Mouse (Mus musculus): ENCODE results near the gene Rpl29. TPM values are rescaled to one million over a fixed set of nuclear protein-coding genes. Genes with fewer than 3 reads are reported as not detected.

Gene Rpl29
- total RNA-seq, 2 experiments from 2014 or later = 339 to 377 TPM

- peak in 1 of 2 experiments; percentile 18 for DNase-seq (ENCODE audit: low spot score in 2 of 2)
Measured at GRCm38 (mm10) chr9:106470991-106471750, 41.9 kb downstream of the Rpl29 start.

GRCm38 (mm10) chr9:106471892-106472291 is 42.6 kb downstream of the Rpl29 start:
- DNase-seq (ENCODE audit: low spot score in 2 of 2) = peak in 1 of 2 experiments; percentile 34

GRCm38 (mm10) chr9:106472321-106472720 is 43.1 kb downstream of the Rpl29 start:
- peak in 1 of 2 experiments; percentile 20 for DNase-seq (ENCODE audit: low spot score in 2 of 2)

- peak in 1 of 2 experiments; percentile 26 for DNase-seq (ENCODE audit: low spot score in 2 of 2)
Measured at GRCm38 (mm10) chr9:106473081-106473752, 44.0 kb downstream of the Rpl29 start.

- DNase-seq (ENCODE audit: low spot score in 2 of 2) = peak in 1 of 2 experiments; percentile 22
Measured at GRCm38 (mm10) chr9:106473753-106474105, 44.5 kb downstream of the Rpl29 start.

GRCm38 (mm10) chr9:106474456-106474855 is 45.2 kb downstream of the Rpl29 start:
- DNase-seq (ENCODE audit: low spot score in 2 of 2) = peak; percentile 51 to 64

GRCm38 (mm10) chr9:106475046-106475445 is 45.8 kb downstream of the Rpl29 start:
- DNase-seq (ENCODE audit: low spot score in 2 of 2) = peak in 1 of 2 experiments; percentile 26

GRCm38 (mm10) chr9:106475663-106476001 is 46.4 kb downstream of the Rpl29 start, which contains the start of gene Rrp9:
TSS of gene Rrp9 (plus strand) at chr9:106475963.
- DNase-seq (ENCODE audit: low spot score in 2 of 2) = no peak

- peak; percentile 60 to 62 for DNase-seq (ENCODE audit: low spot score in 2 of 2)
Measured at GRCm38 (mm10) chr9:106476002-106476923, 47.0 kb downstream of the Rpl29 start.

- peak; percentile 94 to 97 for DNase-seq (ENCODE audit: low spot score in 2 of 2)
Measured at GRCm38 (mm10) chr9:106476924-106477484, 47.8 kb downstream of the Rpl29 start, which contains the start of gene Parp3. TSS of gene Parp3 (minus strand) at chr9:106476949.

- DNase-seq (ENCODE audit: low spot score in 2 of 2) = peak in 1 of 2 experiments; percentile 12
Measured at GRCm38 (mm10) chr9:106477649-106478048, 48.4 kb downstream of the Rpl29 start.

GRCm38 (mm10) chr9:106478101-106478500 is 48.8 kb downstream of the Rpl29 start:
- DNase-seq (ENCODE audit: low spot score in 2 of 2) = no peak

- DNase-seq (ENCODE audit: low spot score in 2 of 2) = no peak
Measured at GRCm38 (mm10) chr9:106480541-106480940, 51.3 kb downstream of the Rpl29 start.

GRCm38 (mm10) chr9:106481075-106481474 is 51.8 kb downstream of the Rpl29 start:
- DNase-seq (ENCODE audit: low spot score in 2 of 2) = no peak

Other genes starting within 250 kb of the Rpl29 start
- 100 to 1,000 TPM; 105 to 110 TPM for gene Ppm1m, start 229.7 kb upstream of the Rpl29 start, total RNA-seq (2021)
- 10 to 100 TPM; 41.1 to 78.7 TPM for gene Twf2, start 226.3 kb upstream of the Rpl29 start, total RNA-seq (2021)
- under 1 TPM; 0.63 to 0.83 TPM for gene Tlr9, start 206.9 kb upstream of the Rpl29 start, total RNA-seq (2021)
- 1,000 to 10,000 TPM; 1,196 to 1,991 TPM for gene Alas1, start 180.8 kb upstream of the Rpl29 start, total RNA-seq (2021)
- gene Poc1a, start 148.4 kb upstream of the Rpl29 start, total RNA-seq (2021) = 1 to 10 TPM; 3.2 to 4.3 TPM
- 10 to 100 TPM; 11.8 to 22.2 TPM for gene Dusp7, start 60.8 kb upstream of the Rpl29 start, total RNA-seq (2021)
- 10 to 100 TPM; 13.9 to 14.9 TPM for gene Acy1, start 8.9 kb downstream of the Rpl29 start, total RNA-seq (2021)
- 10 to 100 TPM; 29.6 to 43.4 TPM for gene Abhd14b, start 18.0 kb downstream of the Rpl29 start, total RNA-seq (2021)
- 10 to 100 TPM; 18.3 to 21.3 TPM for gene Abhd14a, start 18.2 kb downstream of the Rpl29 start, total RNA-seq (2021)
- 10 to 100 TPM; 22.4 to 28.0 TPM for gene Pcbp4, start 23.8 kb downstream of the Rpl29 start, total RNA-seq (2021)
- under 1 TPM; 0.20 to 0.29 TPM for gene Gpr62, start 36.5 kb downstream of the Rpl29 start, total RNA-seq (2021)
- gene Rrp9, start 46.5 kb downstream of the Rpl29 start, total RNA-seq (2021) = 10 to 100 TPM; 32.7 to 47.8 TPM
- 10 to 100 TPM; 35.9 to 63.4 TPM for gene Parp3, start 47.5 kb downstream of the Rpl29 start, total RNA-seq (2021)
- gene Iqcf1, start 70.5 kb downstream of the Rpl29 start, total RNA-seq (2021) = not detected
- gene Iqcf5, start 85.1 kb downstream of the Rpl29 start, total RNA-seq (2021) = not detected
- not detected for gene Iqcf3, start 132.2 kb downstream of the Rpl29 start, total RNA-seq (2021)
- gene Iqcf4, start 141.5 kb downstream of the Rpl29 start, total RNA-seq (2021) = not detected
- gene Iqcf6, start 197.1 kb downstream of the Rpl29 start, total RNA-seq (2021) = not detected
- not detected for gene Grm2, start 226.6 kb downstream of the Rpl29 start, total RNA-seq (2021)

Measured in adrenal gland, adult 18-20 months (tissue).